Mouse (Mus musculus): ENCODE measurements around the gene Slc28a3.

Gene Slc28a3

GRCm38 (mm10) chr13:58610716-58611115 lies at the start of gene Slc28a3:
TSS of gene Slc28a3 (minus strand) at chr13:58610877.
- no peak for DNase-seq (ENCODE audit: low read depth in 2 of 2, low spot score in 2 of 2)

GRCm38 (mm10) chr13:58657987-58658386 lies 47.3 kb upstream of the Slc28a3 start:
- DNase-seq (ENCODE audit: low read depth in 2 of 2, low spot score in 2 of 2), result no peak

- DNase-seq (ENCODE audit: low read depth in 2 of 2, low spot score in 2 of 2), result no peak
These were observed 46.2 kb upstream of the Slc28a3 start for GRCm38 (mm10) chr13:58656885-58657284.

GRCm38 (mm10) chr13:58655552-58655951 lies 44.9 kb upstream of the Slc28a3 start:
- no peak for DNase-seq (ENCODE audit: low read depth in 2 of 2, low spot score in 2 of 2)

- DNase-seq (ENCODE audit: low read depth in 2 of 2, low spot score in 2 of 2), result peak in 1 of 2 experiments; percentile 9
These were observed 29.7 kb upstream of the Slc28a3 start for GRCm38 (mm10) chr13:58640330-58640729.

GRCm38 (mm10) chr13:58638950-58639349 lies 28.3 kb upstream of the Slc28a3 start:
- no peak for DNase-seq (ENCODE audit: low read depth in 2 of 2, low spot score in 2 of 2)

- peak in 1 of 2 experiments; percentile 2 for DNase-seq (ENCODE audit: low read depth in 2 of 2, low spot score in 2 of 2)
These were observed 26.8 kb upstream of the Slc28a3 start for GRCm38 (mm10) chr13:58637360-58638002.

GRCm38 (mm10) chr13:58633887-58634286 lies 23.2 kb upstream of the Slc28a3 start:
- no peak for DNase-seq (ENCODE audit: low read depth in 2 of 2, low spot score in 2 of 2)

GRCm38 (mm10) chr13:58630756-58631155 lies 20.1 kb upstream of the Slc28a3 start:
- DNase-seq (ENCODE audit: low read depth in 2 of 2, low spot score in 2 of 2), result no peak

- DNase-seq (ENCODE audit: low read depth in 2 of 2, low spot score in 2 of 2), result no peak
These were observed 18.8 kb upstream of the Slc28a3 start for GRCm38 (mm10) chr13:58629365-58630050.

- DNase-seq (ENCODE audit: low read depth in 2 of 2, low spot score in 2 of 2), result no peak
These were observed 12.0 kb upstream of the Slc28a3 start for GRCm38 (mm10) chr13:58622647-58623046.

- DNase-seq (ENCODE audit: low read depth in 2 of 2, low spot score in 2 of 2), result no peak
These were observed 8.6 kb upstream of the Slc28a3 start for GRCm38 (mm10) chr13:58619301-58619700.

GRCm38 (mm10) chr13:58610059-58610458 lies 618 bp downstream of the Slc28a3 start:
- DNase-seq (ENCODE audit: low read depth in 2 of 2, low spot score in 2 of 2), result no peak

GRCm38 (mm10) chr13:58601201-58601855 lies 9.3 kb downstream of the Slc28a3 start:
- no peak for DNase-seq (ENCODE audit: low read depth in 2 of 2, low spot score in 2 of 2)

GRCm38 (mm10) chr13:58598578-58598977 lies 12.1 kb downstream of the Slc28a3 start:
- no peak for DNase-seq (ENCODE audit: low read depth in 2 of 2, low spot score in 2 of 2)

- peak; percentile 7 to 38 for DNase-seq (ENCODE audit: low read depth in 2 of 2, low spot score in 2 of 2)
These were observed 17.5 kb downstream of the Slc28a3 start for GRCm38 (mm10) chr13:58593129-58593528.

- no peak for DNase-seq (ENCODE audit: low read depth in 2 of 2, low spot score in 2 of 2)
These were observed 18.8 kb downstream of the Slc28a3 start for GRCm38 (mm10) chr13:58591912-58592311.

GRCm38 (mm10) chr13:58590630-58591029 lies 20.0 kb downstream of the Slc28a3 start:
- DNase-seq (ENCODE audit: low read depth in 2 of 2, low spot score in 2 of 2), result peak in 1 of 2 experiments; percentile 9

- peak; percentile 41 to 58 for DNase-seq (ENCODE audit: low read depth in 2 of 2, low spot score in 2 of 2)
These were observed 21.2 kb downstream of the Slc28a3 start for GRCm38 (mm10) chr13:58589517-58589858.

- no peak for DNase-seq (ENCODE audit: low read depth in 2 of 2, low spot score in 2 of 2)
These were observed 21.8 kb downstream of the Slc28a3 start for GRCm38 (mm10) chr13:58588655-58589516.

- DNase-seq (ENCODE audit: low read depth in 2 of 2, low spot score in 2 of 2), result no peak
These were observed 22.7 kb downstream of the Slc28a3 start for GRCm38 (mm10) chr13:58587962-58588361.
